Mouse (Mus musculus): ENCODE results near the gene Fthl17f.
"Not testable (repeated sequence)": the region's sequence is repeated elsewhere in the genome, so short reads cannot be mapped to it uniquely, and the experiment has no call there.

GRCm38 (mm10) chrX:9033193-9033592 lies 29.6 kb upstream of the Fthl17f start, which contains the start of gene Fthl17e:
- not testable (repeated sequence) for TF ChIP-seq CTCF, EP300 (IDR thresholded peaks at IDR 0.05)

Data from lung, postnatal 0 days (tissue).